Mouse (Mus musculus) heart, embryonic 14.5 days (tissue): Measurements from ENCODE around the gene Slc25a13. TPM values are rescaled to one million over a fixed set of nuclear protein-coding genes. Genes with fewer than 3 reads are reported as not detected.

Experiments used
- ATAC-seq: fragments of 200-750 bp; cut with Nextera tagmentation; 2 replicates; pipeline ENCODE4 v1.8.0; 2017; ENCODE audit warnings: low read depth, moderate TSS enrichment; ENCODE audit not compliant: insufficient number of reproducible peaks, insufficient read depth, low FRiP score
- H3K27ac ChIP-seq, 2 experiments: fragments of 200-500 bp in 1 of 2; fragments of 300-500 bp in 1 of 2; sonication (generic) in 1 of 2; replicated peaks in 1 of 2; 2 replicates each; pipeline ENCODE4 v1.5.1; 2012 to 2014; ENCODE audit warnings: low read depth in 2 of 2, low read length in 2 of 2, control low read depth in 1 of 2, mild to moderate bottlenecking in 1 of 2, mixed read lengths in 1 of 2; ENCODE audit not compliant: control insufficient read depth in 1 of 2, insufficient read depth in 1 of 2
- H3K27me3 ChIP-seq: fragments of 300-500 bp; sonication (generic); 2 replicates; pipeline ENCODE4 v1.6.1; 2014; ENCODE audit warnings: mild to moderate bottlenecking, low read length, control low read depth; ENCODE audit not compliant: control insufficient read depth, insufficient read depth
- H3K36me3 ChIP-seq: fragments of 300-500 bp; sonication (generic); 2 replicates; pipeline ENCODE4 v1.6.1; 2014; ENCODE audit warnings: mild to moderate bottlenecking, control low read depth, low read length, mixed read lengths; ENCODE audit not compliant: control insufficient read depth, insufficient read depth
- H3K4me1 ChIP-seq, 2 experiments: fragments of 200-500 bp in 1 of 2; fragments of 300-500 bp in 1 of 2; sonication (generic) in 1 of 2; 2 replicates each; pipeline ENCODE4 v1.6.1; 2012 to 2014; ENCODE audit warnings: low read length in 2 of 2, control low read depth in 1 of 2, mixed read lengths in 1 of 2; ENCODE audit not compliant: control insufficient read depth in 2 of 2, insufficient read depth in 2 of 2
- H3K4me2 ChIP-seq: fragments of 300-500 bp; sonication (generic); 2 replicates; pipeline ENCODE4 v1.6.1; 2014; ENCODE audit warnings: mild to moderate bottlenecking, low read length
- H3K4me3 ChIP-seq, 2 experiments: fragments of 200-500 bp in 1 of 2; fragments of 300-500 bp in 1 of 2; sonication (generic) in 1 of 2; 2 replicates each; pipeline ENCODE4 v1.5.1; 2012 to 2014; ENCODE audit warnings: low read length in 2 of 2, mild to moderate bottlenecking in 2 of 2, control low read depth in 1 of 2, low read depth in 1 of 2, moderate library complexity in 1 of 2; ENCODE audit not compliant: control insufficient read depth in 1 of 2, insufficient read depth in 1 of 2
- H3K9ac ChIP-seq: fragments of 300-500 bp; sonication (generic); 2 replicates; pipeline ENCODE4 v1.6.1; 2014; ENCODE audit warnings: mild to moderate bottlenecking, low read length
- H3K9me3 ChIP-seq: fragments of 300-500 bp; sonication (generic); 2 replicates; pipeline ENCODE4 v1.6.1; 2016; ENCODE audit warnings: low read length, control low read depth; ENCODE audit not compliant: control insufficient read depth
- whole genome bisulfite sequencing: fragments of 180-500 bp; shearing (Covaris S2); extraction: QIAGEN DNeasy Blood & Tissue Kit; methylation state at CpG from one replicate; pipeline ENCODE4 v1.1.7; 2014; 5-methylcytosine and 5-hydroxymethylcytosine counted together
- polyA plus RNA-seq: library from polyadenylated mRNA; unstranded; fragments of >200 nt; fragmentation: Nextera tagmentation; extraction: Ambion mirVana; gene quantifications from 2 replicates; pipeline ENCODE4 v1.2.1, GENCODE M21; 2014

Slc25a13 gene
- polyA plus RNA-seq, 1 experiment from 2014 or later, result 56.4 TPM

GRCm38 (mm10) chr6:6167339-6168126, 49.4 kb downstream of the Slc25a13 start:
- peak overlapping the region; percentile 25; the same call in 1 of the 2 replicates for H3K9ac ChIP-seq
- peaks cover 13 to 30% of the 10 kb centered on the region in 2 experiments for H3K4me1 ChIP-seq
- H3K4me2 ChIP-seq, result peak overlapping the region; percentile 8; the same call in 1 of the 2 replicates
- no peaks in the 10 kb centered on the region for H3K9me3 ChIP-seq
- no peaks in the 10 kb centered on the region for H3K36me3 ChIP-seq
- peak overlapping the region; percentile 63 to 72 for H3K27ac ChIP-seq
- ATAC-seq, result no peak; the same call in 1 of the 2 replicates
- WGBS, result 61% methylated on average over 10 of the region's 10 CpGs
- H3K27me3 ChIP-seq, result no peaks in the 10 kb centered on the region
- H3K4me3 ChIP-seq, result no peak overlapping the region

DNA sequence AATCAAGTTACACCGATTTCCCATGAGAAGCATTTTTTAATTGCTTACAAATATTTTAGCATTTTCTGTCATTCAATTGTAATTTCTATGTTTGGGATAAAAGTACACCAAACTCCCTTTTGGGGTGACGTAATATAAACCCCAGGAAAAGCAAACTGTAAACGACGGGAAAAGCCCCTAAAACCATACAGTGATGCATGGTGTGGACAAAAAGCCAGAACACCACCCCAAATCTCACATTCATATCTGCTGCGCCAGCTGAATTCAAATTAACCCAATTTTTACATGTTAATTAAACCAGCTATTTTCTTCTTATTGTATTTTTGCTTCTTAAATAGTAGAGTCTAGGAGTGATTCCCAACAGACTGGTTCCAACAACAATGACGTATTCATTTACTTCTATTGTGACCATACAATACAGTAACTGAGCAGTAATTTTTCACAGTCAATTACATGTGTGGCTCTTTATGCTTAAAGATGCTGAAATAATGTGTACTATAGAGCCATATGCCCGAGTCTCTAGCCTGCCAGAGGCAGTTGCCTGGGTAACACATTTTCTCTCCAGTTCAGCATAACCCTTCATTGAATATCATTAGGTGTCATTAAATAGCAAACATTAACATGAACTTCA, 53.9 kb downstream of the Slc25a13 start:
- 92% methylated on average over 7 of the region's 7 CpGs for WGBS
- Histone ChIP-seq H3K9me3 (no peaks in the 10 kb centered on the region), H3K4me1 (peaks cover 19 to 41% of the 10 kb centered on the region in 2 experiments), H3K4me2 (no peak overlapping the region), H3K4me3 (no peak overlapping the region), H3K36me3 (no peaks in the 10 kb centered on the region), H3K9ac (no peak overlapping the region), H3K27me3 (no peaks in the 10 kb centered on the region), H3K27ac (no peak overlapping the region)
- no peak for ATAC-seq

- Histone ChIP-seq H3K36me3 (no peaks in the 10 kb centered on the region), H3K9me3 (no peaks in the 10 kb centered on the region), H3K27ac (no peak overlapping the region), H3K9ac (no peak overlapping the region), H3K4me2 (no peak overlapping the region), H3K4me1 (peaks cover 15 to 31% of the 10 kb centered on the region in 2 experiments), H3K4me3 (no peak overlapping the region), H3K27me3 (no peaks in the 10 kb centered on the region)
- whole genome bisulfite sequencing, result 45% methylated on average over 6 of the region's 6 CpGs
- ATAC-seq, result no peak
Measured at GRCm38 (mm10) chr6:6162146-6162545, 54.8 kb downstream of the Slc25a13 start.

- 76% methylated on average over 7 of the region's 7 CpGs for WGBS
- no peaks in the 10 kb centered on the region for H3K9me3 ChIP-seq
- no peak overlapping the region for H3K4me2 ChIP-seq
- 0 out of 4 replicates have a peak overlapping the region, but pooled peaks of 1 of the 2 experiments have one; percentile 28 for H3K27ac ChIP-seq
- H3K4me1 ChIP-seq, result peaks cover 13 to 34% of the 10 kb centered on the region in 2 experiments
- no peak for ATAC-seq
- no peak overlapping the region for H3K9ac ChIP-seq
- H3K36me3 ChIP-seq, result no peaks in the 10 kb centered on the region
- no peak overlapping the region for H3K4me3 ChIP-seq
- H3K27me3 ChIP-seq, result no peaks in the 10 kb centered on the region
Measured at GRCm38 (mm10) chr6:6160645-6161426, 56.1 kb downstream of the Slc25a13 start.

DNA sequence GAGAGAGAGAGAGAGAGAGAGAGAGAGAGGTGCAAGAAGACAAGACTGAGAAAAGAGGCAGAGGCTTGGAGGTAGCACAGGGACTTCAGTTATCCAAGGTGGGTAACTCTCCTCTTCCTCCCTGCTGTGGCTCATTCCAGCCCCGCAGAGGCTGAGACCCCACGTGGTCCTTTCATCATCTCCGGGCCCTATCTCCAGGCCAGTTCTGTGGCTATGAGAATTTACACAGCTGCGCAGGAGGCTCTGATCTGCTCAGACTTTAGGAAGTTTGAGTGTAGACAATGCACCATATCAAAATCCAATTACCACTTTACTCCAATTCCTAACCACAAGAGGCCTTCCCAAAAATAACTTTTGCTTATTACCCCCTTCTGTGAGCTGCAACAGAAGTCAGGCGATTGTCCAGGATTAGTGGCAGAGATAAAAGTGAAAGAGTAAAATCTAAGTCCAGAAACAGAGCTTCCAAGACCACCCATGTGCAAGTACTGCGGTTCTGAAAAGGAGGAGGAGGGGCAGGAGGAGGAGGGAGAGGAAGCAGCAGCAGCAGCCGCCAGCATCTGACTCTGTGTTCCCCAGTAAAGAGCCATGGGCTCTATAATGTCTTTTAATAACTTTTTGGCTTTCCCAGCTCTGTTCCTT, 57.6 kb downstream of the Slc25a13 start:
- no peaks in the 10 kb centered on the region for H3K9me3 ChIP-seq
- H3K4me2 ChIP-seq, result peak overlapping the region; percentile 27
- 19% methylated on average over 7 of the region's 7 CpGs for WGBS
- no peaks in the 10 kb centered on the region for H3K27me3 ChIP-seq
- H3K27ac ChIP-seq, result peak overlapping the region in 1 of 2 experiments; percentile 55; a peak in 2 of 4 replicates
- no peak overlapping the region for H3K9ac ChIP-seq
- no peak overlapping the region for H3K4me3 ChIP-seq
- ATAC-seq, result no peak
- peaks cover 16 to 40% of the 10 kb centered on the region in 2 experiments for H3K4me1 ChIP-seq
- H3K36me3 ChIP-seq, result no peaks in the 10 kb centered on the region

GRCm38 (mm10) chr6:6153426-6153825, 63.5 kb downstream of the Slc25a13 start:
- Histone ChIP-seq H3K4me2 (peak overlapping the region; percentile 8; the same call in 1 of the 2 replicates), H3K4me3 (no peak overlapping the region), H3K36me3 (peaks cover 12% of the 10 kb centered on the region; the same call in 1 of the 2 replicates), H3K4me1 (peaks cover 9 to 33% of the 10 kb centered on the region in 2 experiments), H3K9ac (no peak overlapping the region), H3K27me3 (no peaks in the 10 kb centered on the region), H3K9me3 (no peaks in the 10 kb centered on the region), H3K27ac (peak overlapping the region in 1 of 2 experiments; percentile 53; a peak in 2 of 4 replicates)
- 48% methylated on average over 10 of the region's 10 CpGs for WGBS
- ATAC-seq, result no peak

GRCm38 (mm10) chr6:6150811-6151210, 66.2 kb downstream of the Slc25a13 start:
- no peaks in the 10 kb centered on the region for H3K9me3 ChIP-seq
- no peak for ATAC-seq
- no peak overlapping the region for H3K4me2 ChIP-seq
- H3K27ac ChIP-seq, result no peak overlapping the region
- WGBS, result 93% methylated on average over 6 of the region's 6 CpGs
- peaks cover 9 to 25% of the 10 kb centered on the region in 2 experiments for H3K4me1 ChIP-seq
- no peak overlapping the region for H3K9ac ChIP-seq
- peaks cover 22% of the 10 kb centered on the region for H3K36me3 ChIP-seq
- H3K27me3 ChIP-seq, result no peaks in the 10 kb centered on the region
- no peak overlapping the region for H3K4me3 ChIP-seq
